Mouse (Mus musculus) neural tube, embryonic 11.5 days (tissue): Measurements from ENCODE around the gene Fhad1. TPM values are rescaled to one million over a fixed set of nuclear protein-coding genes. Genes with fewer than 3 reads are reported as not detected.
A peak's percentile ranks its signal among the peaks of the same experiment; 100 is the strongest.

Experiments
- ATAC-seq: fragments of 200-750 bp; cut with Nextera tagmentation; 2 replicates; pipeline ENCODE4 v1.8.0; 2017; ENCODE audit warnings: moderate number of reproducible peaks, mild to moderate bottlenecking, moderate TSS enrichment, moderate library complexity; ENCODE audit not compliant: insufficient read depth, low FRiP score, low TSS enrichment
- DNase-seq: peaks from one replicate; pipeline ENCODE4 v3.0.0-alpha.2; 2015; ENCODE audit warnings: low spot score
- H3K27ac ChIP-seq: fragments of 300-500 bp; sonication (generic); 2 replicates; pipeline ENCODE4 v1.5.1; 2014; ENCODE audit warnings: low read depth, mild to moderate bottlenecking, low read length
- H3K27me3 ChIP-seq: fragments of 300-500 bp; sonication (generic); 2 replicates; pipeline ENCODE4 v1.6.1; 2014; ENCODE audit warnings: mild to moderate bottlenecking, low read length, mixed read lengths; ENCODE audit not compliant: control insufficient read depth, insufficient read depth
- H3K36me3 ChIP-seq: fragments of 300-500 bp; sonication (generic); 2 replicates; pipeline ENCODE4 v1.6.1; 2014; ENCODE audit warnings: mild to moderate bottlenecking, low read length, moderate library complexity, mixed read lengths; ENCODE audit not compliant: control insufficient read depth, insufficient read depth
- H3K4me1 ChIP-seq: fragments of 300-500 bp; sonication (generic); 2 replicates; pipeline ENCODE4 v1.6.1; 2014; ENCODE audit warnings: low read length, mixed read lengths; ENCODE audit not compliant: control insufficient read depth, insufficient read depth
- H3K4me2 ChIP-seq: fragments of 300-500 bp; sonication (generic); 2 replicates; pipeline ENCODE4 v1.6.1; 2014; ENCODE audit warnings: low read depth, mild to moderate bottlenecking, moderate library complexity
- H3K4me3 ChIP-seq: fragments of 300-500 bp; sonication (generic); 2 replicates; pipeline ENCODE4 v1.5.1; 2014; ENCODE audit warnings: low read depth, low read length
- H3K9ac ChIP-seq: fragments of 300-500 bp; sonication (generic); 2 replicates; pipeline ENCODE4 v1.6.1; 2014; ENCODE audit warnings: mild to moderate bottlenecking, low read length
- H3K9me3 ChIP-seq: fragments of 300-500 bp; sonication (generic); 2 replicates; pipeline ENCODE4 v1.6.1; 2016; ENCODE audit warnings: low read length; ENCODE audit not compliant: control insufficient read depth
- WGBS: fragments of 180-500 bp; shearing (Covaris S2); extraction: QIAGEN DNeasy Blood & Tissue Kit; methylation state at CpG from one replicate; pipeline ENCODE4 v1.1.7; 2014; 5-methylcytosine and 5-hydroxymethylcytosine counted together
- polyA plus RNA-seq: library from polyadenylated mRNA; unstranded; fragments of >200 nt; fragmentation: Nextera tagmentation; extraction: Ambion mirVana; gene quantifications from 2 replicates; pipeline ENCODE4 v1.2.1, GENCODE M21; 2014

Gene Fhad1
- polyA plus RNA-seq, 1 experiment from 2014 or later, result 1.5 TPM

DNA sequence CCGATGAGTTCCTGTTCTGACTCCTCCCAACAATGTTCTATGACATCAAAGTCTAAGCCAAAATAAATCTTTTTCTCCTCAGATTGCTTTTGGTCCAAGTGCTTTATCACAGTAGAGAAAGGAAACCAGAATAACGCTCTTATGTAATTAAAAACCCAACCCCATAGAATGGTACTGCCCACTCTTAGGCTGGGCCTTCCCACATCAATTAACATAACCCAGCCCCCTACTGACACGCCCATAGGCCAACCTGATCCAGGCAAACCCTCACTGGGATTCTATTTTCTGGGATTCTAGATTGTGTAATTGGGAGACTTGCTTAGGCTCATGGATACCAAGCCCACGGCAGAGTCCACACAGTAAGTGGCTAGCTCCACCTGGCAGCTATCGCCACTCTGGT is 149.9 kb downstream of the Fhad1 start:
- no peak for ATAC-seq
- Histone ChIP-seq H3K27me3 (no peaks in the 10 kb centered on the region), H3K4me1 (peaks cover 4% of the 10 kb centered on the region; the same call in 1 of the 2 replicates), H3K27ac (no peak overlapping the region), H3K4me3 (no peak overlapping the region), H3K4me2 (no peak overlapping the region), H3K9me3 (no peaks in the 10 kb centered on the region), H3K9ac (no peak overlapping the region), H3K36me3 (no peaks in the 10 kb centered on the region)
- 91% methylated on average over 5 of the region's 5 CpGs for WGBS
- no peak for DNase-seq

DNA sequence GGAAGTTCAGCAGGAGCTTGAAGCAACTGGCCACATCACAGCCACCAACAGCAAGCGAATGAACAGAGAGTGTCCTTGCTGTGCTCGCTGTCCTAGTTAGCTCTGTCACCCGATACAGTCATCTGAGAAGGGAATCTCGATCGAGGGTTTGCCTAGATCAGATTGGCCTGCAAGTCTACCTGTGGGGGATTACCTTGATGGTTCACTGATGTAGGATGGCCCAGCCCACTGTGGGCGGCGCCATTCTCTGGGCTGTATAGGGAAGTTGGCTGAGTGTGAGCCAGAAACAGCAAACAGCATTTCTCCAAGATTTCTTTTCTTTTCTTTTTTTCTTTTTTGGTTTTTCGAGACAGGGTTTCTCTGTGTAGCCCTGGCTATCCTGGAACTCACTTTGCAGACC is 150.4 kb downstream of the Fhad1 start:
- Histone ChIP-seq H3K4me3 (no peak overlapping the region), H3K4me1 (peaks cover 4% of the 10 kb centered on the region; the same call in 1 of the 2 replicates), H3K9me3 (no peaks in the 10 kb centered on the region), H3K4me2 (no peak overlapping the region), H3K27me3 (no peaks in the 10 kb centered on the region), H3K9ac (no peak overlapping the region), H3K36me3 (no peaks in the 10 kb centered on the region), H3K27ac (no peak overlapping the region)
- WGBS, result 91% methylated on average over 8 of the region's 8 CpGs
- ATAC-seq (no peak), DNase-seq (no peak)

DNA sequence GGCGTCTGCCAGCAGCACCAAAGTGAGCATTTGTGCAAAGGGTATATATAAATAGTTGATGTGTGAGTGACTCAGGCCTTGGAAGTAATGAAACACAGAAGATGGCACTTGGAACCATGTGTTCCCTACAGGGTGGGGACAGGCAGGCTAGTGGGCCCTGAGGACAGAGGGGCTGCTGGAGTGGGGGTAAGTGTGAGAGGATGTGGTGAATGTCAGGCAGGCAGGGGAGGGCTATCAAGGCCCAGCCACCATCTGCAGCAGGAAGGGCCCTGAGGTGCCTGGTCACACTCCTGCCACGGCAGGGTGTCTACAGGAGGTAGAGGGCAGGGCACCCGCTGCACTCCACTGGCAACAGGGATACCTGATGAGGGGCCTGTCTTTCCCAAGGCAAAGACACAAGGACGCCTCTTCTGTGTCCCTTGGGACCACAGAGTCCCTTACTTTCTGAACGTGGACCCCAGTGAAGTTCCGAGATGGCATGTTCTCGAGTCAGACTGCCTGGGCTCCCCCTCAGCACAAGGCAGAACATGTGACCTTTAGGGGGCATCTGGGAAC is 151.1 kb downstream of the Fhad1 start:
- no peaks in the 10 kb centered on the region for H3K27me3 ChIP-seq
- H3K4me3 ChIP-seq, result no peak overlapping the region
- WGBS, result 92% methylated on average over 7 of the region's 7 CpGs
- no peak overlapping the region for H3K9ac ChIP-seq
- ATAC-seq (no peak), DNase-seq (no peak)
- H3K4me1 ChIP-seq, result peaks cover 4% of the 10 kb centered on the region; the same call in 1 of the 2 replicates
- H3K4me2 ChIP-seq, result no peak overlapping the region
- no peaks in the 10 kb centered on the region for H3K36me3 ChIP-seq
- H3K27ac ChIP-seq, result no peak overlapping the region
- H3K9me3 ChIP-seq, result no peaks in the 10 kb centered on the region

DNA sequence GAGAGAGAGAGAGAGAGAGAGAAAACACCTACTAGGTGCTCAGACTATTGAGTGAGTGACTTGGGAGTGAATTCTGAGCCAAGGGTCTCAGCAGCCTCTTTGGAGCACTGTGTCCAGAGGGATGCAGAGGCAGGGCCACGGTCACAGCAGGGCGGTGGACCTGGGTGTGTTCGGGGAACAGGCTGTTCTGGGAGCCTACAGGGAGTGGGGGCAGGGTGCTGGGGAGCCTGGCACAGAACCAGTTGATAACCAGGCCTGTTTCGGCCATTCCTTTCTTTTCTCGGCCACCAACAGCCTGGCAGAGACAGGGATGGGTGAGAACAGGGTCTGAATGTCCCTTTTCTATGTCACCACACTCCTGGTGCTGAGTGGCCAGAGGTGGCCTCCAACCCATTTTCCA is 152.0 kb downstream of the Fhad1 start:
- Histone ChIP-seq H3K4me1 (peaks cover 4% of the 10 kb centered on the region; the same call in 1 of the 2 replicates), H3K4me3 (no peak overlapping the region), H3K27ac (no peak overlapping the region), H3K9ac (no peak overlapping the region), H3K9me3 (no peaks in the 10 kb centered on the region), H3K27me3 (no peaks in the 10 kb centered on the region), H3K4me2 (no peak overlapping the region), H3K36me3 (no peaks in the 10 kb centered on the region)
- DNase-seq, result no peak
- ATAC-seq, result no peak
- 79% methylated on average over 5 of the region's 5 CpGs for WGBS

DNA sequence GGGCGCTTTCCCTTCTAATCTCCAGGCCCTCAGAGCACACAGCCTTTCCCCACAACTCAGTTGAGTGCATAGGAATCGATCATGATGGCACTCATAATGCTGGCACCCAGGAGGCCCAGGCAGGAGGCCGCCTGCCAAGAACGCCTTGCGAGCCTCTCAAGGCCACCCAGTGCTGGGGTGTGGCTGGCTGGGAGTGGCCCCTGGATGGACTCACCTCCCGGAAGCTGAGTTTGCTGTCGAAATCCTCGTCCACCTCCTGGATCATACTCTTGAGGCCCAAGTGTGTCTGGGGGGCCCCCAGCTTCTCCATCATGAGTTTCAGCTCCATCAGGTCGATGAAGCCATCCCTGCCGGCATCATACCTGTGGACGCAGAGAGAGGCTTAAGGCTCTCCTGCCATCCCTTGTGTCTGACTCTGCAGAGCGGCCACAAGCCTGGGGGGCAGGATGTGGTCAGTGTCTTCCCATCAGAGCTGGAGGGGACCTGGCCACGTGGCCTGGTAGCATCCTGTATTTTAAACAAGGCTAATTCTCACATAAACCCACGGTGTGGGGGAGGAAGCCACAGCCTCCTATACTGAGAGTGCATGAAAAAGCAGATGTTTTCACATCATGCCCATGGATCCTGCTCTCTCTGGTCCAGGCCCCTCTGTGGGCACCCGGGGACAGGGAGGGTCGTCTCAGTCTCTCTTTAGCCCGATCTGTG is 153.1 kb downstream of the Fhad1 start:
- H3K4me2 ChIP-seq, result no peak overlapping the region
- H3K9me3 ChIP-seq, result no peaks in the 10 kb centered on the region
- no peak overlapping the region for H3K27ac ChIP-seq
- H3K4me3 ChIP-seq, result no peak overlapping the region
- no peak overlapping the region for H3K9ac ChIP-seq
- no peaks in the 10 kb centered on the region for H3K4me1 ChIP-seq
- DNase-seq (no peak), ATAC-seq (no peak)
- H3K36me3 ChIP-seq, result no peaks in the 10 kb centered on the region
- 86% methylated on average over 17 of the region's 17 CpGs for WGBS
- no peaks in the 10 kb centered on the region for H3K27me3 ChIP-seq

DNA sequence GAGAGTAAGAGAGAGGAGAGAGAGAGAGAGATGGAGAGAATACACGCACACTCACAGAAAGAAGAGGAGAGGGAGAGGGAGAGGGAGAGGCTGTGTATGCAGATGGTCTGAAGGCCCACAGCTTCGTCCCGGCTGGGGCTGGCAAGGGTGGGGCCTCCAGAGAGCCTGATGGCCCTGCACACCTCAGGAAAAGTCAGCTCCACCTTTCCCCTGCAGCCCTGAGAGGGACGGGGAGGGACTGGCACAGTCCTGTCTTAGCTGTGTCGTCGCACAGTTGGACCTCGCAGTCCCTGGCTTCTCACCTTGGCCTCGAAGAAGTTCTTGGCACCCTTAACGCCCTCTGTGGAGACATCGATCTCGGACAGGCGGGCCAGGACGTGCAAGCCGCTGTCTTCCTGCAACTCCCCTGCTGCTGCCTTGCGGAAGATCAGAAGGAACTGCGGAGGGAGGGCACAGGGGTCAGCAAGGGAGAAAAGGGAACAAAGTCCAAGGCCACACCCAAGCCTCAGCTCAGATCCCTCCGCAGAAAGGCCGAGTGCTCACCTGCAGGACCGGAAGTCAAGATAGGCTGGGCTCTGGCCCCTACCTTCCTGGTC is 154.5 kb downstream of the Fhad1 start:
- Histone ChIP-seq H3K4me3 (no peak overlapping the region), H3K36me3 (no peaks in the 10 kb centered on the region), H3K9ac (no peak overlapping the region), H3K9me3 (no peaks in the 10 kb centered on the region), H3K4me1 (no peaks in the 10 kb centered on the region), H3K4me2 (no peak overlapping the region), H3K27ac (no peak overlapping the region), H3K27me3 (no peaks in the 10 kb centered on the region)
- no peak for DNase-seq
- ATAC-seq, result no peak
- WGBS, result 68% methylated on average over 19 of the region's 19 CpGs

DNA sequence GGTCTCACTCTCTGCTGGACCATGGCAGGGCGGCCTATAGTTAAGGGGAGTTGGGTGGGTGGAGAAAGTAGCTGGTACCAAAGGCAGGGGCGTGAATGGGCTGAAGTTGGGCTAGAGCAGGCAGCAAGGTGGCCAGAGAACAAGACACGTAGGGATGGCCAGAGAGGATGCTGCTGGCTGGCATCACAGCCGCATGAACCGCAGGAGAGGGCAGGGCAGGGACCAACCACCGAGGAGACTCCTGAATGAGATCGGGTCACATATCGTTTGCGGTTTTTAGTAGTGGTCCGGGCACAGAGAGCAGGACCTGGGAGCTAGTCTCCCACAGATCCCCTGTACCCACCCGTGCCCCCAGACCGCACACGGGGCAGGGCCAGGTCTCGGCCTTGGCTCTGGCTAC is 155.5 kb downstream of the Fhad1 start:
- DNase-seq, result no peak
- no peak overlapping the region for H3K4me3 ChIP-seq
- no peaks in the 10 kb centered on the region for H3K36me3 ChIP-seq
- no peaks in the 10 kb centered on the region for H3K27me3 ChIP-seq
- no peak overlapping the region for H3K27ac ChIP-seq
- H3K9ac ChIP-seq, result no peak overlapping the region
- no peaks in the 10 kb centered on the region for H3K9me3 ChIP-seq
- ATAC-seq, result no peak
- 95% methylated on average over 14 of the region's 14 CpGs for WGBS
- no peak overlapping the region for H3K4me2 ChIP-seq
- H3K4me1 ChIP-seq, result no peaks in the 10 kb centered on the region

DNA sequence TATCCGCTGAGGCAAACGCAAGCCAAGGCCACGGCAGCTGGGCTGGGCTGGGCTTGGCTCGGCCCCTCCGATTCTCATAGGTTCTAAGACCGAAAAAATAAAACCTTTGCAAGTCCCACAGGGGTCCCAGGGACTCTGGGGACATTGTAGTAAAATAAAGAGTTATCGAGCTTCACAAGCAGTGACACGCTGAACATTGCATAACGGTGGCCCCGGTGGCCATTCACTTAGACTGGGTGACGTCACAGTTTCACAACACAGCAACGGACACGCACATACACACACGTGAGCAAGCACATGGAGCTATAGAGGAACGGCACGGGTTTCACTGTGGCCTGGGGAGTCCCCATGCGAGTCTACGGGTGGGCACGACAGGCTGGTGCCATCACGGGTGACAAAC is 156.4 kb downstream of the Fhad1 start:
- ATAC-seq, result no peak

DNA sequence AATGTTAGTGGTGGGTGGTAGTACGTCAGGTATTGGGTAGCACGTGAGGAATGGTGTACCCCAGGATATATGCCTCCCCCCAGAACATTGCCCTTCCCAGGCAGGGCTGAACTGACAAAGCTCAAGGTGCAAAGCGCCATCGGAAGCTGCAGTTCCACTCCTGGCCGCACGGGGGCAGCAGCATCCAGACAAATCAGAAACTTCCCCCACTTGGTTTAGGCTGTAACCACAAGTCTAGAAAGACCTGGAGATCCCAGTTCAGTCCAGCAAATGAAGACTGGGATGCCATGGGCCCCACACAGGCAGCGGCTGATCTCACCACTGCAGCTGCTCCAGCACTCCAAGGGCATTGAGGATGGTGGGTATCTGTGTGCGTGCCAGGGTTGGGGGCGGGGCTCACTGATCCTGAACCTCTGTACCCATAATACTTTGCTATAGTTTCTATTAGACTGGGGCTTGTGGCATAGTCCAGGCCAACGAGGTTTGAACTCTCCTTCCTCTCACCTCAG is 157.4 kb downstream of the Fhad1 start:
- no peak overlapping the region for H3K27ac ChIP-seq
- H3K9ac ChIP-seq, result no peak overlapping the region
- no peak overlapping the region for H3K4me3 ChIP-seq
- peak; percentile 68 for ATAC-seq
- DNase-seq, result peak; percentile 85
- WGBS, result 22% methylated on average over 10 of the region's 10 CpGs
- H3K27me3 ChIP-seq, result no peaks in the 10 kb centered on the region
- H3K36me3 ChIP-seq, result no peaks in the 10 kb centered on the region
- H3K4me2 ChIP-seq, result no peak overlapping the region
- H3K9me3 ChIP-seq, result no peaks in the 10 kb centered on the region
- H3K4me1 ChIP-seq, result no peaks in the 10 kb centered on the region

More for the DNA sequence above, 156.4 kb downstream of the Fhad1 start:
- no peaks in the 10 kb centered on the region for H3K4me1 ChIP-seq
- H3K4me3 ChIP-seq, result no peak overlapping the region
- DNase-seq, result no peak
- H3K27ac ChIP-seq, result no peak overlapping the region
- WGBS, result 92% methylated on average over 20 of the region's 20 CpGs
- H3K4me2 ChIP-seq, result no peak overlapping the region
- H3K9me3 ChIP-seq, result no peaks in the 10 kb centered on the region
- no peaks in the 10 kb centered on the region for H3K36me3 ChIP-seq
- no peaks in the 10 kb centered on the region for H3K27me3 ChIP-seq
- H3K9ac ChIP-seq, result no peak overlapping the region
